Mouse (Mus musculus): ENCODE measurements around the gene Sumo2.
"Not testable (repeated sequence)": the region's sequence is repeated elsewhere in the genome, so short reads cannot be mapped to it uniquely, and the experiment has no call there.

Sumo2 gene

DNA sequence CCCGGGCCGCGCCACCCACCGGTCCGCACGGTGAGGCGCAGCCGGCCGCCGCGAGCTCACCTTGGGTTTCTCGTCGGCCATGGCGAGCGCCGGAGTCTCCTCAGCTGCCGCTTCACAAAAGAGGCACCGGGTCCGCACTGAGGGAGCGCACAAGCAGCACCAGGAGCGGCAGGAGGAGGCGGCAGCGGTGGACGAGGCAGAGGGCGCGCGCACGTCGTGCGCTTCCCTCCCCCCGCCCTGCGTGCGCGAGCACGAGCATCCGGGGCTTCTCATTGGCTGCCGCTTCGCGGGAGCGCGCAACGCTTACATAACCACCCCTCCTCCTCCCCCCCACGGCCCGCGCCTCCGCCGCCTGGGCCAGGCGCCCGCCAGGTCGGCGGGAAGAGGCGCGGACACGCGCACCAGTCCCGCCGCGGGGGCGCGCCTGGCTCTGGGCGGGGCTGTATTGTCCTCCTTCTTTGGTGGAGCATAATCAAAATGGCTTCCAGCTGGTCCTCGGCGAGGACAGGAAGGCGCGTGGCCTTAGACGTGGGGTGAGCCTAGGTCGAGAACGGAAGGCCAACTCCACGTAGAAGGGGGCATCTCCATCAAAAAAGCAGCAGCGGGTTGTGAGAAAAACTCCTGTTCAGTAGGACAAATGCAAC, at the start of gene Sumo2:
Gene Sumo2 (minus strand): TSS at position 239 of the 644 bp plus-strand sequence.
- DNase-seq (ENCODE audit: low spot score), result peak; percentile 95

DNA sequence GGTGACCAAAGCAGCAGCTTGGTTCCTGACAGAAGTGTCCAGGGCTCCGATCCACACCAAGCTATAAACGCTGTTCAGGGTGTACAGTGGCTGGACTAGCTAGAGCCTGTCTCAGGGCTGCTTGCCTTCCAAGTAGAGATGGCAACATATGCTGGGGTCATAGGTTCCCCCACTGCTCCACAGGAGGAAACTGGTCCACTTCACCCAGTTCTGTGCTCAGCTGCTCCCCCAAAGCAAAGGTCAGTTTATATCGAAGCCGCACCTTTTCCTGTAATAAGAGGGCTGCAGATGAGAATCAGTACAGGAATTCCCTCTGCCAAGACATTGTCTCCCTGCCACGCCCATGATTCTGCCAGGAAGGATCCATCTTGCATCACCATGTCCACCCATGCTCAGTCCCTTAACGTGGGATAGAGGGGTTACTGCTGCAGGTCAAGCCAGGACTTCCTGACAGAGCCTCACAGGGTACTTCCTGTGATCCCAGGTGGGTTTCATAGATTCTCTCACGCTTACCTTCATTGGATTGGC, 49.6 kb upstream of the Sumo2 start:
- DNase-seq (ENCODE audit: low spot score), result no peak

DNA sequence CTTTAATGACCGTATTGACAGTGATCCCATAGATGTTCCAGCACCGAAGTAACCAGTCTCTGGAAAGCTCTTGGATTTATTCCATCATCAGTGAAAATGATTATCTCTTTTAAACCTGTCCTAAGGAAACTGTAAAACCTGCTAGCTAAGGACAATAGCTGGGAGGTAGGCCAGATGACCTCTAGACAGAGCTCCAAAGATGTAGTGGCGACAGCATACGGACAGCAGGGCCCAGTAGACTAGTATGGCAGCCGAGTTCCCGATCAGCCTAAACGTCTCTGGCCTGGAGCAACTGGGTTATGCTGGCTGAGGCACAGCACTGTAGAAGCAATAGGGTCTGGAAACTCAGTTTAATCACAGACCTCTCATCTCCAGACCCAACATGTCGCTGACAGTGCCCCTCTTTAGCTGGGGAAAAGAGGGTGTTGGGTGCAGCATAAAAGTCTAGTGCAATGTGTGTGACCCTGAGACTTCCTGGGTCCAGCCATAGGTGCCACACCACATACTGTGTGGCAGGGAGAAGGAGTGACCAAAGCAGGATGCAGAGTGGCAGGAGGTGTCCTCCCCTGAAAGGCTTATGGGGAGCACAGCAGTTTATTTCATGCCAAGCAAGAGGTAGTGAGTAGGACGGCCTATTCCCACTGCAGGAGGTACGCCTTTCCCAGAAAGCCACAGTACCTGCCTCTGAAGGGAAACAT, 48.4 kb upstream of the Sumo2 start:
- no peak for DNase-seq (ENCODE audit: low spot score)

DNA sequence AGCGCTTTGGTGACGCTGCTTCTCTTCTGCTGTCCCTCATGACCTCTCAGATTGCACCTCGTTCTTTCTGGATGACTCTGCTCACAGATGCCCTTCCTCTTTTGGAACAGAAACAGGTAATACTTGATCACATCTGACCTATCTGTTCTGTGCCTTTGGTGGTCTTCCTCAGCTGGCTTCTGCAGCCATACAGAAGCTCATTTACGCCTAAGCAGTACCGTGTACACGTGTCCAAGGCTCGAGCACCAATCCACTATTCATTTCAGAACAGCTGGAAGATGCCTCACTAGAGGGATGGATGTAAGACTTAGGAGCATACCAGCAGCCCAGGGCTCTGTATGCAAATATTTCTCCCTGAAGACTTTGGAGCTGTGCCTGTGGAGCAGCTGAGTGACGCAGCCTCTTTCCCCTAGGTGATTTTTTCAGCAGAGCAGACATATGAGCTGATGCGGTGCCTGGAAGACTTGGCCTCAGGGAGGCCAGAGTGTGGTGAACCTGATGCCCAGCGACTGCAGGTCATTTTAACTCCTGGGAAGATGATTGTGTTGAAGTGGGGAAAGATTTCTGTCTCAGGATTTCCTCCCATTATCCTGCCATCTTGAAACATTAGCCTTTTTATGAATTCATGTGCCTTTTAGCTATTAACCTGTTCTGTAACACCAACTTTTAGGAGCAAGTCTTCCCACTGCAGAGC, 47.0 kb upstream of the Sumo2 start:
- no peak for DNase-seq (ENCODE audit: low spot score)

DNA sequence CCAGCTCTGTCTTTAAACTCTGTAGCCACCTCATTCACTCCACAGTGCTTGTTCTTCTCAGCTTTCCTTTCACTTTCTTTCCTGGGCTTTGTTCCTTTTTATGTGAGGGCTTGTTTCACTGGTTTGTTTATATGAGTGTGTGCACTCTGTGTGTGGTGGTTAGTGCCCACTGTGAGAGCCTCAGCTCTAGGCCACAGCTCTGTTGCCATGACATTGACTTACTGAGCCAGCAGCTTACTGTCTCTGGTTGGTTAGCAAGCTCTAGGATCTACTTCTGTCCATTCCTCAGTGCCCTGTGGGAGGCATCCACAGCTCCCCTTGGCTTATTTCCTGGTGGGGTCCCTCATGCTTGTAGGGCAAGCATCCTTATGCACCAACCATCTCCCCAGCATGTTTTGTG, 43.0 kb upstream of the Sumo2 start:
- no peak for DNase-seq (ENCODE audit: low spot score)

DNA sequence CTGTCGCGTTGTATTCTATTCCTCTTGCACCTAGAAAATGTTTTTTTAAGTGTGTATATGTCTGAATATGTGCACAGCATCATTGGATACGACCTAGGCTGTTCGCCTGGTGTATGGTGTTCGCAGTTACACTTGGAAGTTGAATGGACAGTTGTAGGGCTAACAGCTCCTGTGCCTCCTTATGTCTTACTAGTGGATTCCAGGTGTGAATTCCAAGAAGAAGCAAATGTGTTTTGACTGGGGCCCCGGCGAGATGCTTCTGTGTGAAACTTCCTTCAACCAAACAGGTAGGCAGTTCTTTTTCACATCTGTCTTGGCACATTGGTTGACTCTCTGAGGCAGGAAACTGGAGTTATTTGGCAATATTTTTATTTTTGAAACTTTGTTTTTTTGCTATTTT, 28.9 kb upstream of the Sumo2 start:
- no peak for DNase-seq (ENCODE audit: low spot score)

DNA sequence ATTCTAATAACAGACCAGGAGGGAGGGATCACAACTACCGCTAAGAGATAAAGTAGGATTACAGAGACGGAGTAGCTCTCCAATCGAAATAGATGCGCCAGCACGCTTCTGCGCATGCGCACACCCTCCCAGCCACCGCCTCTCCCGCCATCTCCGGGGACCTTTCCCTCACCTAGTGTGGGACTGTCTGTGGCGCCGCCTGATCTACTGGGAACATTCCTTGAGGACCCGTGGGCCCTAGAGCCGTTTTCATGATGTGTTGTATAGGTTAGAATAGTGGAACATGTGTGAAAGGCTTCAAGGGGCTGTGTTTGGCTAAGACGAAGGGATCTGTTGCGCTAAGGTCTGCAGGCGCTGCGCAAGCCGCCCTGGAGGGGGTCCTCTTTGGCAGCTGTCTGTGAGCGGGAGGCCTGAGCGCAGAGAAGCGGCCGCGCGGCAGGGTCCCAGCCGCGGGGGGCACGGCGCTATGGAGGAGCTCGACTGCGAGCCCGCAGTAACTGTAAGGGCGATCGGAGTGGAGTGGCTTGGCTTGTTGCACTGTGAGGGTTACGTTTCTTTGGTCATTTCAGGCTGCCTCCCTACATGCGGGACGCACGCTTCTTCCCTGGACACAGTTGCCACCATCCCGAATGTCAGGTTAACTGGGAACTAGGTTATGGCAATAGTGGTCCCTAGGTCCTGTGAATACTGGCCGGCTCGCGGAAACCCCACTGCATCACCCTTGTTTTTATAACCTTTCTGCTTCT, 28.2 kb upstream of the Sumo2 start, which contains the start of gene Nup85:
Gene Nup85 (plus strand): TSS at position 371 of the 746 bp plus-strand sequence.
- peak; percentile 99 for DNase-seq (ENCODE audit: low spot score)

DNA sequence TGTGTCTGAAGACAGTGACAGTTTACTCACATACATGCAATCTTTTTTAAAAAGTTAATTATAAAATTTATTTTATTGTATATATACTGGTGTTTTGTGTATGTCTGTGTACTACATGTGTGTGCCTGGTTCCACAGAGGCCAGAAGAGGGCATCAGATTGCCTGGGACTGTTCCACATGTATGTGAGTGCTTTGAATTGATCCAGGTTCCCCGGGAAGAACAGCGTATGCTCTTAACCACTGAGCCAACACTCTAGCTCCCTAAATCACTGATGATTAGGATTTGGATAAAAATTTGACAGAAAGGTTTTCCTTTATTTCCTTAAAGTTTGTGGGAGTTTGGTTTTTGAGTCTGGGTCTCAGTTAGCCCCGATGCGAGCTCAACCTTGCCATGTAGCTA, 27.3 kb upstream of the Sumo2 start:
- DNase-seq (ENCODE audit: low spot score), result peak; percentile 39

DNA sequence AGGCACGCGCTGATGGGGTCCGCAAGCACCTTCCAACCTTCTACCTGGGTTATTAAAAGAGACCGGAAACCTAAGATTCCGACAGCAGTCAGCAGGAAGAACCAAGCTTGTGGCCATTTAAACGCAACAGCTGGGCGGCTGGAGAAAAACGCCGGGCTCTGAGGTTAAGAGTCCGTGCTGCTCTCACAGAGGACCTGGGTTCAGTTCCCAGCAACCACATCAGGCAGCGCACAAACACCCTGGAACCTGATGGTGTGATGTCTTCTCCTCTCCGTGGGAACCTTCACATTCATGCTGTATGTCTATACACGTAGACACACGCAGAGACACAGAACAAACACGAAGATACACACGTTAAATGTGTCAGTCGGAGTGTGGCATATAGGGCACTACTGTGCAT, 19.6 kb upstream of the Sumo2 start:
- DNase-seq (ENCODE audit: low spot score), result no peak

DNA sequence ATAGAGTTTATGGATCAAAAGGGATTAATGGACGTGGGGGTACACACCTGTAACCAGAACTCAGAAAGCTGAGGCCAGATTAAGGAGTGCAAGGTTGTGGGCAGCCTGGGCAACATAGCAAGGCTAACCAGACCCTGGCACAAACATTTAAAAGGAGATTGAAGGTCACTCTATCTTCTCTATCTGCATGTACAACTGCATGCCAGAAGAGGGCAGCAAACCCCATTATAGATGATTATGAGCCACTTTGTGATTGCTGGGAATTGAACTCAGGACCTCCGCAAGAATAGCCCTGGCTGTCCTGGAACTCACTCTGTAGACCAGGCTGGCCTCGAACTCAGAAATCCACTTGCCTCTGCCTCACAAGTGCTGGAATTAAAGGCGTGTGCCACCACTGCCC, 16.7 kb upstream of the Sumo2 start:
- DNase-seq (ENCODE audit: low spot score), result peak; percentile 24

DNA sequence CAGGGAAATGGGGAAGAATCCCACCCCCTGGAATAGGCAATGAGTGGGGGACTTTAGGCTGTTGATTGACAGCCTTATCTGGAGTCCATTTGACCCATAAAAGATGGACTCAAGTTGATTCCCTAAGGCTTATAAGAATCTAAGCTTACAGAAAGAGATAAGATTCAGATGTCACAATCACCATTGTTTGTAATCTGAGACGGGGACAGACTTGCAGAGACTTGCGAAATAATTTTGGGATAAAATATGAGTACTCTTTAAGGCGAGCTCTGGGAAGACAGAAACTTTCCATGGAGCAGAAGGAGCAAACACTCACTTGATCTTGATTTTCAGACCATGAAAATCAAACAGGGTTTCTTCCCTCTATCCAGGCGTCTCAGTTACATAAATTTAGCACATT, 7.5 kb upstream of the Sumo2 start:
- DNase-seq (ENCODE audit: low spot score), result no peak

DNA sequence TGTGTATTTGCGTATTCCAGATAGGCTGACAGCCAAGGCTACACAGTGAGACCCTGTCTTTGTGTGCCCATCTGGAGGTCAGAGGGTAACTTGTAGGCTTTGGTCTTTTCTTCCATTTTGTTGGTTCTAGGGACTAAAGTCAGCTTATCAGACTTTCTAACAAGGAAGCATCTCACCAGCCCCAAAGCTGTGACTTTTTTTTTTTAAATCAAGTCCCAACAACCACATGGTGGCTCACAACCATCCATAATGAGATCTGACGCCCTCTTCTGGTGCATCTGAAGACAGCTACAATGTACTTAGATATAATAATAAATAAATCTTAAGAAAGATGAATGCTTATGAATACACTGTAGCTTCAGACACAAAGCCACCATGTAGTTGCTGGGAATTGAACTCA, 2.0 kb upstream of the Sumo2 start:
- DNase-seq (ENCODE audit: low spot score), result no peak

DNA sequence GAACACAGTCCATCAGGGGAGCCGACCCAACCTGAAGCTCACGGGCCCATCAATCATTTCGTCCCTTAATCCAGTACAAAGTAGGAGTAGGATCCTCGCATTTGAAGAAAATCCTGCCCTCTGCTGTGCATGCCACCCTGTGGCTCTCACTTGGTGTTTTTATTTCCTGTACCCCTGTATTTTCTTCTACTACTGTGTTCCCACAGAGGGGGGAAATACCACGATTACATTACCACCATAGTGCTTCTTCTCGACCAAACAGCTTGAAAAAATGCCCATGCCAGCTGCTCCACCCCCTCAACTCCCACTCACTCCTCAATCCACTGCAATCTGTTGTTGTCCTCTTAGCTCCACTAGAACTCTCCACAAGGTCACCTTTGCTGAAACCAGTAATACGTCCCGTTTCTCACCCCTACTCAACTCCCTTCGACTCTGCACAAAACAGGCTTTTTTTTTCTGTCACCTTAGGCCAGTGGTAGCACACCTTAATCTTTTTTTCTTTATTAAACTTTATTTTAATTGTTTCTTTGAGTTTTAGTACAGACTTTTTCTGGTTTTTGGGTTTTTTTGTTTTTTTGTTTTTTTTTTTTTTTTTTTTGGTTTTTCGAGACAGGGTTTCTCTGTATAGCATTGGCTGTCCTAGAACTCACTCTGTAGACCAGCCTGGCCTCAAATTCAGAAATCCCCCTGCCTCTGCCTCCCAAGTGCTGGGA, 936 bp upstream of the Sumo2 start:
- DNase-seq (ENCODE audit: low spot score), result peak; percentile 28

DNA sequence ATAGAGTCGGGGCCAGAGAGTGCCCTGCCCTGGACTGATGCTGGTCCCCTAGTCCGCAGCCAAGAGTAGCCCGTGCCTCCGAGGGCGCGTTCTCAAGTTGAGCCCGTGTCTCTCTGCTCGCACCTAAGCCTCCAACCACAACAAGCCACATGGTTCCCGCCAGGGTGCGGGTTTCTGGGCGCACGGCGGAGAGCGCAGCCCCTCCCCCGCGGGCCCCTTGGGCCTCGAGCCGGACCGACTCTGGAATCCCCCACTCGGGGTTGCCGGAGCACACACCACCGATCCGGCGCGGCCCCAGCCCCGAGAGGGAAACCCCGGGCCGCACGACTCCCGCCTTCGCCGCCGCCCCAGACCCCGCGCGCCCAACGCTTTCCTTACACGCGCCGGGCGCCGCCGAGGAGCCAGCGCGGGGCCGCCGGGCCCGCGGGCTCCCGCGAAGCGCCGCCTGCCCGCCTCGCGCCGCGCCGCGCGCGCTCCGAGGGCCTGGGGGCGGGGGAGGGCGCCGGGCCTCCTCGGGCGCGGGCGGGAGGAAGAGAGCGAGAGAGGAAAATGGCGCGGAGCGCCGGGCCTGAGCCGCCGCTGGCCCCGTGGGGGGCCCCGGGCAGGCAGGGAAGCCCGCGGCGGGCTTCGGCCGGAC, 557 bp downstream of the Sumo2 start:
- DNase-seq (ENCODE audit: low spot score), result peak; percentile 54

DNA sequence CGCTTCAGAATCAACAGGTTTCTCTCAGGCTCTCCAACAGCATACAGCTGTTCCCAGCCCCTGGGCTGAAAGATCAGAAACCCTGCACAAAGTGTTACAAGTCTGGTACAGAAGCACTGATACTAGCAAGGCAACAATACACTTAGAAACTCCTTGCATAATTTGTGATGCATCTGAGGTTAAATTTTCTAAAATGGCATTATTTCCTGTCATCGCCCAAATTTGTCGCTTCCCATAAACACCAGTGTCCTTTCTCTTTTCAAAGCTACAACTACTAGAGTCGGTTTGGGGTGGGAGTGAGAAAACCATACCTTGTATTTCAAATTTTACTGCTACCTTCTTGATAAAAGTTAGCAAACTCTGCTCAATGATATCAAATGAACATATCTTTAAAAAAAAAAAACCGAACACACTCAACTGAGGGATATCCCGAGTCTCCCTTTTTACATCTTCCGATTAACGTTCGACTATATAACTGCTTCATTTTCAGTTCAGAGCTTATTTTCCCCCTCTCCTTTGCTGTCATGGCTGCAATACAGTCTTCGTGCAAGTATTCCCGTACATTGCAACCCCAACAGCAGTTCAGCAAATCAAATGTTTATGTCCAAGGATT, 1.2 kb downstream of the Sumo2 start:
- DNase-seq (ENCODE audit: low spot score), result no peak

DNA sequence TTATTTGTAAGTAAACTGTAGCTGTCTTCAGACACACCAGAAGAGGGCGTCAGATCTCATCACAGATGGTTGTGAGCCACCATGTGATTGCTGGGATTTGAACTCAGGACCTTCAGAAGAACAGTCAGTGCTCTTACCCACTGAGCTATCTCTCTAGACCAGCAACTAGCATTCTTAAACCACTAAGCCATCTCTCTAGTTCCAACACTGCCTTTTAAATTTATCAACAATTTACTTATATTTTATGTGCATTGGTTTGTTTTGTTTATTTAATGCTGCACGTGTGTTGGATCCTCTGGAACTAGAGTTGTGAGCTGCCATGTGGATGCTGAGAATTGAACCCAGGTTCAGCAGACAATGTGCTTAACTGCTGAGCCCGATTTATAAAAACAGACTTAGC, 9.6 kb downstream of the Sumo2 start:
- DNase-seq (ENCODE audit: low spot score), result not testable (repeated sequence)

DNA sequence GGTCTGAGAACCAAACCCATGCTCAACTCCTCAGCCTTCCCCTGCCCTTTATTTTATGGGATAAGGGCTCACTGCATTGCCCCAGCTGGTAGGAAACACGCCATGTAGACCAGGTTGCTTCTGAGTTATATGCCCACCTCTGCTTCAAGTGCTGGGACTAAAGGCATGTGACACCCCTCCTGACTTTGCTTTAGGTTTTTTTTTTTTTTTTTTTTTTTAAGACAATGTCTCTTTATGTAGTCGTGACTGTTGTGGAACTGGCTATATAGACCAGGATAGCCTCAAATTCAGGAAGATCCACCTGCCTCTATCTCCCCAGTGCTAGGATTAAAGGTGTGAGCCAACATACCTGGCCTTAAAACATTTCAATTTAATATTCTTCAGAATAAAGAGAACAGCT, 13.4 kb downstream of the Sumo2 start:
- no peak for DNase-seq (ENCODE audit: low spot score)

DNA sequence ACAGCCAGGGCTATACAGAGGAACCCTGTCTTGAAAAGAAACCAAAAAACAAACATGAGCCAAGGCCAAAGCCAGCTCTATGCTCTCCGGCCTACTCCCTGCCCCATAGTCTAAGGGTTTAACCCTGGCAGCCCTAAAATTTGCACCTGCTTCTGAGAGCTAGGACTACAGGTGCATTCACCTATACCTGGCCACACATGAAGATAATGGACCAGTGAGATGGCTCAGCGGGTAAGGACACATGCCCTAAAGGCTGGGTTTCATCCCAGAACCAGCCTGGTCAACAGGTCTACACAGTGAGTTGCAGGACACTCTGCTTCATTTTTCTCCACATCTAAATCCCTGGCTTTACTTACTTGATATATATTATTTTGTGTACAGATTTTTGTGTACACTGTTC, 13.8 kb downstream of the Sumo2 start:
- DNase-seq (ENCODE audit: low spot score), result no peak

DNA sequence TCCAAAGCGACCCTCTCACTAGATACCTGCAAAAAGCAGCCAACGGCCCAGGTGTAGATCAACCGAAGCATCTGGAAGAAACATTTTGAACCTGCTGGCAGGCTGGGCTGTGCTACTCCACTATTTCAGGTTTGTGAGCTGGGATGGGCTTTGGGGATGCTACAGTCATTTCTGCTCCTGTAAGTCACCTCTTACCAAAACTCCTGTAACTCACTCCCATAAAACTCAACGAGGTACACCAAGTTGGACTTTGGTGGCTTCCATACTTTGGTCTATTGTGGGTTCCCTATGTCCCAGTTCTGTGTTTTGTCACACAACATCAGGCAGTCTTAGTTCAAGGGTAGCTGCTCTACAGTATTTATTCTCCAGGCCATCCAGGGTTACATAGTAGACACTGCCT, 15.0 kb downstream of the Sumo2 start:
- no peak for DNase-seq (ENCODE audit: low spot score)

DNA sequence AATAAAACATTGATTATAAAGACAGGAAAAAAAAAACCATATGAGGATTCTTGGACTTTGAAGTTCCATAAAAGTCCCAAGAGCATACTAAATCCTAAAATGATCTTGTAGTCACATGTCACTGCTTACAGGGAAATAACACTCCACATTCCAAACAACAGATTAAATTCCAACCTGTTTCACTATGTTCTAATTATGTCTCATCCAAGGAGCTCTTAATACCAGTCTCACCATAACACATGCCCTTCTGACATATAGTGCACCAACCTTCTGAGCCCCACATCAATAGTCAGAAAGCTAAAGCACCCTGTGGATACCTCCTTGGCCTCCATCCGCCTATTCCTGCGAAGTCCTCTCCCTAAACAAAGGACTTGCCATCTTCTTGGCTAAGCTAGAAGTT, 15.9 kb downstream of the Sumo2 start:
- no peak for DNase-seq (ENCODE audit: low spot score)

DNA sequence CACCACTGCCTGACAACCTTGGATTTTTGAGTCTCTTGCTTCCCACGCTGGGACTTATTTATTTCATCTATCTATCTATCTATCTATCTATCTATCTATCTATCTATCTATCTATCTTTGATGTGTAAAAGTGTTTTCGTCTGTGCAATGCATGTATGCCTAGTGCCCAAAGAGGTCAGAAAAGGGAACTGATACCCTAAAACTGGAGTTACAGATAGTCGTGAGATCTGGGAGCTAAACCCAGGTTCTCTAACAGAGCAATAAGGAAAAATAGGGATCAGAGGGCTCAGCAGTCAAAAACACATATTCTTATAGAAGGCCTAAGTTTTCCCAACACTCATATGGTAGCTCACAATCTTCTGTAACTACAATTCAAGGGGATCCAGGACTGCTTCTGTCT, 16.5 kb downstream of the Sumo2 start:
- DNase-seq (ENCODE audit: low spot score), result no peak
